Mouse (Mus musculus): ENCODE measurements around the gene Mfsd12. TPM values are rescaled to one million over a fixed set of nuclear protein-coding genes. Genes with fewer than 3 reads are reported as not detected.

Gene Mfsd12
- total and polyA plus RNA-seq, 2 experiments from 2014 or later = 13.6 to 38.1 TPM

DNA sequence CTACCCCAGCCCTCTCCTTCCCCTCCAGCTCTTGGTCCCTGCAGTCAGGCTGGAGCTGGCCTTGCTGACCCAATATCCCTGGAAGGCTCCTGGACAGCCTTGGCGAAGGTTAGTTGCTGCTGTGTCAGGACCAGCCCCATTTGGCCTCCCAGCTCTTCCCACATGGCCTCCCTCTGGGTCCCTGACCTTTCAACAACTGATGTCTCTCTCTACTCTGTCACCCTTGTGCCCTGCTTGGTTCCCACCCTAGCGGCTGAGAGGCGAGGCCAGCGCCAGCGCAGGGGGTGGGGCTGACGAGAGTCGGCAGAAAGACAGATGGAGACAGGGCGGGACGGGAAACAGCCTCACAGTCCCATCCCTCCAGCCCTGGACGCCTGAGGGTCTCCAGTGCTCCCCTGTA is 28.9 kb upstream of the Mfsd12 start, which contains the start of gene Tbxa2r:
Tbxa2r (plus strand) TSS at position 346 of the 400 bp plus-strand sequence.
- no peak within 1 kb of the TSS for H3K9ac ChIP-seq (replicated peaks; ENCODE audit: low read length)
- DNase-seq (ENCODE audit: low spot score) (no peak), ATAC-seq (no peak; the same call in 1 of the 2 replicates)
- no peak for TF ChIP-seq CTCF (IDR thresholded peaks at IDR 0.05; ENCODE audit: low read depth)
- H3K4me1 ChIP-seq (ENCODE audit: insufficient read depth, low read length) = no peaks in the 10 kb centered on the region
- peaks cover 39% of the 10 kb centered on the region for H3K36me3 ChIP-seq (ENCODE audit: insufficient read depth, low read length)
- H3K4me2 ChIP-seq (ENCODE audit: low read depth, low read length) = no peak within 1 kb of the TSS
- peak within 1 kb of the TSS; percentile 20; the same call in 1 of the 2 replicates for H3K27ac ChIP-seq
- H3K27me3 ChIP-seq (ENCODE audit: insufficient read depth, low read length) = no peaks in the 10 kb centered on the region
- 9% methylated on average over 10 of the region's 10 CpGs for WGBS
- no peaks in the 10 kb centered on the region for H3K9me3 ChIP-seq (ENCODE audit: low read length)
- no peak within 1 kb of the TSS for H3K4me3 ChIP-seq (ENCODE audit: low read length)

DNA sequence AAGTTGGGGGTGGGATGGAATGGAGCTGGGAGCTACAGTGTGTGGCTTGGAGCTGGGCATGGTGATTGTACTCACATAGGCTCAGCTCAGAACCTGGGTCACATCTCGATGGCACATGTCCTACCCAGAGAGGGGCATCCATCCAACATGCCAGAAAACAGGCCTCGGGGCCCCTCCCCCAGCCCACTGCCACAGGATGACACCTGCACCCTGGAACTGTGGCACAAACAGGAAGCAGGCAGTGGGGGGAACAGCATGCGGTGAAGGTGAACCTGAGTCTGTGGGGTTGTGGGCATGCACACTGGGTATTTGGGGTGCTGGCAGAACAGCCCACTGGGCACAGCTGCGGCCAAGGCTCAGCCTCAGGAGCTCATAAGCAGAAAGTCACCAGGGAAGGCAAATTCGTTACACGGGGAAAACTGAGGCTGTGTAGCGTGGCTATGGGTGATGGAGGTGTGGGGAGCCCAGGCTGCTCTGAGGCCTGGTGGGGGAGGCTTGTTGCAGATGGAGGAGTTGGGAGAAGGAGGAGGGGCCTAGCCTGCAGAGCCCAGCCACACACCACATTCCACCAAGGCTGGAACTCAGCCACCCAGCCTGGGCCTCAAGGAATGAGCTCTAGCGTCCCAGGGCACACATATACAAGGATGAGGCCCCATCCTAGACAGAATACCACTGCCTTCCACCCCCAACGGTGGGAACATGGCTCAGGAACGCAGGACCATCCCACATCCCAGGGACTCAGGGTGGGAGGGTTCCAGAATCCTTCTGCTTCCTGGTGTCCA is 27.9 kb upstream of the Mfsd12 start:
- H3K9ac ChIP-seq (replicated peaks; ENCODE audit: low read length) = no peak overlapping the region

DNA sequence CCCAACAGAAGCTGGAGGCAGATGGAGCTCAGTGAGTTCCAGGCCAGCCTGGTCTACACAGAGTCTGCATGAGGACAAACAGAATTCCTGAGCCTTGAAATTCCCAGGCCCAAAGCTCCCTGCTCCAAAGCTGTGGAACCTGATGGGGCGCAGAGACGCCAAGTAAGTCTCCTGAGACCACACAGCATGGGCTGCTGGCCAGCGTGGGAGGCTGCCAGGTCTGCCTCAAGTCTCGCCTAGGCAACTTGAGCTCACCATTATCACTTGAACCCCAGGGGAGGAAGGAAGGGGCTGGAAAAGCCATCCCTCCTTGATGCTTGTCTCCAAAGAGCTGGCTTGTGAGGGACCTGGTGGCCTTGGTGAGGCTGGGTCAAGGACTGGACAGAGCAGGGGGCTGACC is 27.3 kb upstream of the Mfsd12 start:
- 55% methylated on average over 4 of the region's 4 CpGs for WGBS
- ATAC-seq (no peak), DNase-seq (ENCODE audit: low spot score) (no peak)
- no peak overlapping the region for H3K9ac ChIP-seq (replicated peaks; ENCODE audit: low read length)
- H3K4me1 ChIP-seq (ENCODE audit: insufficient read depth, low read length) = no peaks in the 10 kb centered on the region
- H3K9me3 ChIP-seq (ENCODE audit: low read length) = no peaks in the 10 kb centered on the region
- no peak overlapping the region for H3K4me3 ChIP-seq (ENCODE audit: low read length)
- no peaks in the 10 kb centered on the region for H3K27me3 ChIP-seq (ENCODE audit: insufficient read depth, low read length)
- no peak overlapping the region for H3K4me2 ChIP-seq (ENCODE audit: low read depth, low read length)
- TF ChIP-seq CTCF (IDR thresholded peaks at IDR 0.05; ENCODE audit: low read depth) = no peak
- no peak overlapping the region for H3K27ac ChIP-seq
- peaks cover 23% of the 10 kb centered on the region for H3K36me3 ChIP-seq (ENCODE audit: insufficient read depth, low read length)

More for the DNA sequence above, 27.9 kb upstream of the Mfsd12 start:
- no peak overlapping the region for H3K4me3 ChIP-seq (ENCODE audit: low read length)
- no peak for TF ChIP-seq CTCF (IDR thresholded peaks at IDR 0.05; ENCODE audit: low read depth)
- no peaks in the 10 kb centered on the region for H3K27me3 ChIP-seq (ENCODE audit: insufficient read depth, low read length)
- no peaks in the 10 kb centered on the region for H3K9me3 ChIP-seq (ENCODE audit: low read length)
- no peak overlapping the region for H3K4me2 ChIP-seq (ENCODE audit: low read depth, low read length)
- ATAC-seq (no peak), DNase-seq (ENCODE audit: low spot score) (no peak)
- WGBS = 77% methylated on average over 10 of the region's 10 CpGs
- H3K27ac ChIP-seq = no peak overlapping the region
- peaks cover 29% of the 10 kb centered on the region for H3K36me3 ChIP-seq (ENCODE audit: insufficient read depth, low read length)
- H3K4me1 ChIP-seq (ENCODE audit: insufficient read depth, low read length) = no peaks in the 10 kb centered on the region

DNA sequence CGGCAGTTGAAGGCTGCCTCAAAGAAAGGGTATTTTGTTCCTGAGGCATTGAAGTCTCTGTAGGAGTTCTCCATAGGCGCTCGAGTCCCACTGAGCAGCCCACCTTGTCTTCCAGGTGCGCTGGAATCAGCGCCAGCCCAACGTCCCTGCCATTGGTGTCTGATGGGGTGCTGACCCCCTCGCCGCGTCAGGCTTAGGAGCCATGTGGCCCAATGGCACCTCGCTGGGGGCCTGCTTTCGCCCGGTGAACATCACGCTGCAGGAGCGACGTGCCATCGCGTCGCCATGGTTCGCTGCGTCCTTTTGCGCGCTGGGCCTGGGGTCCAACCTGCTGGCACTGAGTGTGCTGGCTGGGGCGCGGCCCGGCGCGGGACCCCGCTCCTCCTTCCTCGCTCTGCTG is 25.0 kb upstream of the Mfsd12 start:
- TF ChIP-seq CTCF (IDR thresholded peaks at IDR 0.05; ENCODE audit: low read depth) = no peak
- H3K4me2 ChIP-seq (ENCODE audit: low read depth, low read length) = no peak overlapping the region
- no peak for ATAC-seq
- no peak overlapping the region for H3K4me3 ChIP-seq (ENCODE audit: low read length)
- no peak for DNase-seq (ENCODE audit: low spot score)
- no peak overlapping the region for H3K9ac ChIP-seq (replicated peaks; ENCODE audit: low read length)
- no peaks in the 10 kb centered on the region for H3K9me3 ChIP-seq (ENCODE audit: low read length)
- H3K27me3 ChIP-seq (ENCODE audit: insufficient read depth, low read length) = no peaks in the 10 kb centered on the region
- H3K36me3 ChIP-seq (ENCODE audit: insufficient read depth, low read length) = 0 out of 2 replicates have a peak, but pooled peaks cover under 1% of the 10 kb centered on the region
- 16% methylated on average over 29 of the region's 29 CpGs for WGBS
- H3K4me1 ChIP-seq (ENCODE audit: insufficient read depth, low read length) = 0 out of 2 replicates have a peak, but pooled peaks cover 7% of the 10 kb centered on the region
- H3K27ac ChIP-seq = no peak overlapping the region

DNA sequence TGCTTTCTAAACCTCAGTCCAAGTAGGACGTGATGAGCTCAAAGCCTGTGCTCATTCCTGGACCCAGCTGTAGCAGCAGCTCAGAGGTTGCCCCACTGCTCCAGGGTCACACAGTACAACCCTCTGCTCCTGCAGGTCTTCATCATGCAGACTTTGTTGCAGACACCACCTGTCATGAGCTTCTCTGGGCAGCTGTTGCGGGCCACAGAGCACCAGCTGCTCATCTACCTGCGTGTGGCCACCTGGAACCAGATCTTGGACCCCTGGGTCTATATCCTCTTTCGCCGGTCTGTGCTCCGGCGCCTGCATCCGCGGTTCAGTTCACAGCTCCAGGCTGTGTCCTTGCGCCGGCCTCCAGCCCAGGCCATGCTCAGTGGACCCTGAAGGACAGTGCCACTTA is 23.0 kb upstream of the Mfsd12 start:
- Histone ChIP-seq H3K9ac (replicated peaks; ENCODE audit: low read length) (no peak overlapping the region), H3K4me2 (ENCODE audit: low read depth, low read length) (no peak overlapping the region), H3K36me3 (ENCODE audit: insufficient read depth, low read length) (no peaks in the 10 kb centered on the region), H3K9me3 (ENCODE audit: low read length) (no peaks in the 10 kb centered on the region), H3K4me1 (ENCODE audit: insufficient read depth, low read length) (0 out of 2 replicates have a peak, but pooled peaks cover 7% of the 10 kb centered on the region), H3K27me3 (ENCODE audit: insufficient read depth, low read length) (no peaks in the 10 kb centered on the region), H3K4me3 (ENCODE audit: low read length) (no peak overlapping the region), H3K27ac (no peak overlapping the region)
- WGBS = 62% methylated on average over 11 of the region's 11 CpGs
- DNase-seq (ENCODE audit: low spot score) (no peak), ATAC-seq (no peak)
- no peak for TF ChIP-seq CTCF (IDR thresholded peaks at IDR 0.05; ENCODE audit: low read depth)

DNA sequence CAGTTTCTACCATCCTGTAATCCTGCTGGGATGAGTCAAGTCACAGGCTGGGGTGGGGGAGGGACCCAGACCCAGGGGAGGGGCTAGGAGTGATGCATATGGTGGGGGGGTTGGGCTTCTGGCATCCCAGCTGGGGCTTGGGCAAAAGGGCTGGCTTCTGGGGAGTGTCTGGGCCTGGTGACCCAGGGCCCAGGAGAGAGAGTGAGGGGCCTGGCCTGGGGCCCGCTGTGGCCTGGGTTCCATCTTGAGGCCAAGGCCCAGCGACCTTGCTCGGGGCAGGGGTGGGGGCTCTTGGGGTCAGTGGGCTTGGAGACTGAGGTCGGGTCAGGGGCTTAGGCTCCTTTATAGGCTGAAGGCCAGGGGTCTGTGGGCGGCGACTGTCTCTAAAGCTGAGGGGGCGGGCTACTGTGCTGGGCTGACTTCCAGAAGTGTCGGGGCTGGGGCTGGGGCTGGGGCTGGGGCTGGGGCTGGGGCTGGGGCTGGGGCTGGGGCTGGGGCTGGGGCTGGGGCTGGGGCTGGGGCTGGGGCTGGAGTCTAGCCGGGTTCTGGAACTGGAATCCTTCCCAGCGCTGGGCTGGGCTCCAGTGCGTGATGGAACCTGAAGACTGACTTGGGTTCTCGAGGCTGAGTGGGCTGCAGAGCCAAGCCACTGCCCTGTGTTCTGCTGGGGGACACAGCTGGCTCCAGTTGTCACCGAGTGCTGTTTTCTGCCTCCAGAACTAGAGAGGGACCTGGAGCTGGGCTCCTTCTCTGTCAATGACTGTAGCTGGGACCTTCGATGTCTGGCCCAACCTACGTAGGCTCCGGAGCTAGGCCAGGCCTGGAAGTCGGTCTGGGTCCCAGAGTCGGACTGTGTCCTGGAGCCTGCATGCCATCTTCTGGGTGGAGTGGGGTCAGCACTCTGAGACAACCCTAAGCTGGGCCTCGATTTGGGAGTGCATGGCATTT is 21.6 kb upstream of the Mfsd12 start:
- WGBS = 36% methylated on average over 19 of the region's 19 CpGs
- peak; percentile 33; the same call in 1 of the 2 replicates for ATAC-seq
- no peak overlapping the region for H3K4me3 ChIP-seq (ENCODE audit: low read length)
- no peak overlapping the region for H3K9ac ChIP-seq (replicated peaks; ENCODE audit: low read length)
- DNase-seq (ENCODE audit: low spot score) = peak; percentile 39
- H3K4me1 ChIP-seq (ENCODE audit: insufficient read depth, low read length) = 0 out of 2 replicates have a peak, but pooled peaks cover 7% of the 10 kb centered on the region
- H3K27me3 ChIP-seq (ENCODE audit: insufficient read depth, low read length) = no peaks in the 10 kb centered on the region
- no peaks in the 10 kb centered on the region for H3K36me3 ChIP-seq (ENCODE audit: insufficient read depth, low read length)
- no peak overlapping the region for H3K27ac ChIP-seq
- TF ChIP-seq CTCF (IDR thresholded peaks at IDR 0.05; ENCODE audit: low read depth) = no peak
- H3K4me2 ChIP-seq (ENCODE audit: low read depth, low read length) = no peak overlapping the region
- no peaks in the 10 kb centered on the region for H3K9me3 ChIP-seq (ENCODE audit: low read length)
